8 mouse cellular contexts compared by ENCODE assay signal in the genomic region with DNA sequence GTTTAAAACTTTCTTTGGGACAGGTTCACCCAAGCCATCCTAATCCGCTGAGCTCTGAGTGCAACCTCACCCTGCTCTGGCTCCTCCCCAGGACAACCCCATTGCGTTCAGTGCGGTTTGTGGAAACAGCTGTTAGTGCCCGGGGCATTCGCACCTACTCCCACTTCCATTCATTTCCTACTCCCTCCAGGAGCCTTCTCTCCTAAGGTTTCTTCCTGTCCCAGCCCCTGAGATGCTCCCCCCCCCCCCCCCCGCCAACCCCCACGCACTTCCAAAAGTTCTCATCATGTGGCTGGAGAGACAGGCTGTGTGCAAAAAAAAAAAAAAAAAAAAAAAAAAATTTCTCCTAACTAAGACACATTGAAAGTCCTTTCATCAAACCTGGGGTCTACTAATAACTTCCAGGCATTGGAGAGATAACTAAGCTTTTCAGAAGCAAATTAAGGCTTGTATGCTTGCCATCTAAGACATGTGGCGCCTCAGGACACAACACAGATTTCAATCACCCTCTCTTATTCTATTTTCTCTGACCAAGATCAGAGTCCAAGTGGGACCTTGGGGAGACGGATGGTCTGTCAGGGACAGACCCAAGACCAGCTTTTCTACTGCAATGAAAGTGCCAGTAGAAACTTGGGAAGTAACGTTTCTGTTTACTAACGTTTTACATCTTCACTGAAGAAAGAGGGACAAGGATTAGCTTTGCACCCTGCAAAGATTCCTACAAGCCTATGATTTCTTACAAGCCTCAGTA. TPM values are rescaled to one million over a fixed set of nuclear protein-coding genes. Genes with fewer than 3 reads are reported as not detected.
A peak's percentile ranks its signal among the peaks of the same experiment; 100 is the strongest.
DNase-seq lines count a peak whose midpoint lies in the region; ATAC-seq and TF ChIP-seq lines count a peak whose summit lies in the region.

No protein-coding gene starts in this region.

- H3K4me2 ChIP-seq in limb, embryonic 13.5 days (replicated peaks) = peak overlapping the region; percentile 61
- peak overlapping the region; percentile 62 for H3K4me2 ChIP-seq in stomach, embryonic 15.5 days

- intact Hi-C loops in left cerebral cortex, postnatal 10 days (cut with DNase I) = no loop called here

- no peak for TF ChIP-seq POLR2A in spleen, adult 2 months (IDR thresholded peaks at IDR 0.05; ENCODE audit: low read depth, low read length)

- peak overlapping the region; percentile 100 for H3K4me3 ChIP-seq in spleen, adult 2 months (ENCODE audit: extremely low read depth, insufficient read depth, insufficient read length)
- H3K4me3 ChIP-seq in limb, embryonic 13.5 days = peak overlapping the region; percentile 70
- peak overlapping the region; percentile 85 for H3K4me3 ChIP-seq in stomach, embryonic 15.5 days (replicated peaks)

- TF ChIP-seq CTCF in spleen, adult 2 months (IDR thresholded peaks at IDR 0.05; ENCODE audit: extremely low read depth, insufficient read depth, insufficient read length, insufficient replicate concordance) = no peak

- H3K4me1 ChIP-seq in spleen, adult 2 months (ENCODE audit: control insufficient read depth, insufficient read depth, insufficient read length) = no peaks in the 10 kb centered on the region; the same call in 1 of the 2 replicates
- peaks cover 3% of the 10 kb centered on the region for H3K4me1 ChIP-seq in limb, embryonic 13.5 days
- H3K4me1 ChIP-seq in stomach, embryonic 15.5 days = no peaks in the 10 kb centered on the region

- 33% methylated on average over 11 of the region's 11 CpGs for WGBS in spleen, adult 2 months
- WGBS in limb, embryonic 13.5 days = 19% methylated on average over 11 of the region's 11 CpGs
- WGBS in stomach, embryonic 15.5 days = 29% methylated on average over 10 of the region's 11 CpGs

- ATAC-seq in limb, embryonic 13.5 days (ENCODE audit: low FRiP score, low read depth) = no peak
- ATAC-seq in stomach, embryonic 15.5 days (ENCODE audit: insufficient read depth, low FRiP score, low read depth) = no peak
- ATAC-seq in activated CD4-positive, CD25-positive, alpha-beta regulatory T cell, adult 4 months = no peak

- no peaks in the 10 kb centered on the region for H3K9me3 ChIP-seq in limb, embryonic 13.5 days
- H3K9me3 ChIP-seq in stomach, embryonic 15.5 days = no peaks in the 10 kb centered on the region

- no peak overlapping the region for H3K27ac ChIP-seq in spleen, adult 2 months (ENCODE audit: insufficient read depth, low read length)
- H3K27ac ChIP-seq in limb, embryonic 13.5 days = no peak overlapping the region
- H3K27ac ChIP-seq in stomach, embryonic 15.5 days = no peak overlapping the region

- no peaks in the 10 kb centered on the region for H3K36me3 ChIP-seq in spleen, adult 2 months (ENCODE audit: control insufficient read depth, insufficient read depth, low read length)
- H3K36me3 ChIP-seq in limb, embryonic 13.5 days = peaks cover 16% of the 10 kb centered on the region
- no peaks in the 10 kb centered on the region for H3K36me3 ChIP-seq in stomach, embryonic 15.5 days

- peak; percentile 10 for DNase-seq in adrenal gland, adult 2 months
- DNase-seq in adrenal gland, postnatal 10 days = no peak
- DNase-seq in spleen, adult 2 months (ENCODE audit: low read depth in 1 of 2, low spot score in 2 of 2) = no peak
- DNase-seq in spleen, postnatal 4 days (ENCODE audit: low spot score in 2 of 2) = no peak
- DNase-seq in left cerebral cortex, postnatal 10 days (ENCODE audit: extremely low spot score in 1 of 2, low spot score in 2 of 2) = no peak

- H3K9ac ChIP-seq in limb, embryonic 13.5 days = no peak overlapping the region
- H3K9ac ChIP-seq in stomach, embryonic 15.5 days = no peak overlapping the region

- H3K27me3 ChIP-seq in spleen, adult 2 months (ENCODE audit: control insufficient read depth, insufficient read depth, low read length) = no peaks in the 10 kb centered on the region
- no peaks in the 10 kb centered on the region for H3K27me3 ChIP-seq in limb, embryonic 13.5 days
- no peaks in the 10 kb centered on the region for H3K27me3 ChIP-seq in stomach, embryonic 15.5 days (replicated peaks)

RNA-seq across cellular contexts. Expression of gene Cep72, which starts 0.5 kb away (rescaled TPM):
- total RNA-seq in adrenal gland, adult 2 months (2021) = 1 to 10 TPM; 4.2 to 4.5 TPM
- 1.1 and 1.4 TPM in 2 replicates for polyA plus RNA-seq in adrenal gland, adult 2 months (2012; rRNA removed)
- total RNA-seq in adrenal gland, postnatal 10 days (2021) = 1 to 10 TPM; 3.7 to 5.1 TPM
- polyA plus RNA-seq in spleen, adult 2 months (2012; rRNA removed) = 2.4 and 3.7 TPM in 2 replicates
- 15.3 and 16.1 TPM in 2 replicates for polyA plus RNA-seq in limb, embryonic 13.5 days (2015; fragmentation: Nextera tagmentation; extraction: Ambion mirVana)
- 11.1 and 11.2 TPM in 2 replicates for polyA plus RNA-seq in stomach, embryonic 15.5 days (2015; fragmentation: Nextera tagmentation; extraction: Ambion mirVana)
- 1 to 10 TPM; 5.0 to 9.5 TPM for polyA plus RNA-seq in activated CD4-positive, CD25-positive, alpha-beta regulatory T cell, adult 4 months (2017; shearing (Covaris generic))
- 1 to 10 TPM; 1.7 to 2.3 TPM for total RNA-seq in left cerebral cortex, postnatal 10 days (2021)

RNA-seq across cellular contexts. Expression of gene Tppp, which starts 53.3 kb away (rescaled TPM):
- 10 to 100 TPM in 1 of 2 experiments, 1 to 10 TPM in 1; 9.3 to 15.7 TPM for total RNA-seq in adrenal gland, adult 2 months (2021)
- polyA plus RNA-seq in adrenal gland, adult 2 months (2012; rRNA removed) = 2.9 and 4.9 TPM in 2 replicates
- 10 to 100 TPM in 1 of 2 experiments, 1 to 10 TPM in 1; 8.3 to 13.4 TPM for total RNA-seq in adrenal gland, postnatal 10 days (2021)
- 1.4 and 2.2 TPM in 2 replicates for polyA plus RNA-seq in spleen, adult 2 months (2012; rRNA removed)
- polyA plus RNA-seq in limb, embryonic 13.5 days (2015; fragmentation: Nextera tagmentation; extraction: Ambion mirVana) = 0.59 and 0.87 TPM in 2 replicates
- polyA plus RNA-seq in stomach, embryonic 15.5 days (2015; fragmentation: Nextera tagmentation; extraction: Ambion mirVana) = 2.1 and 2.8 TPM in 2 replicates
- under 1 TPM; 0.24 to 0.73 TPM for polyA plus RNA-seq in activated CD4-positive, CD25-positive, alpha-beta regulatory T cell, adult 4 months (2017; shearing (Covaris generic))
- 100 to 1,000 TPM; 123 to 126 TPM for total RNA-seq in left cerebral cortex, postnatal 10 days (2021)

RNA-seq across cellular contexts. Expression of gene Slc9a3, which starts 58.7 kb away (rescaled TPM):
- under 1 TPM; 0.35 to 0.55 TPM for total RNA-seq in adrenal gland, adult 2 months (2021)
- polyA plus RNA-seq in adrenal gland, adult 2 months (2012; rRNA removed) = 0.03 and 0.10 TPM in 2 replicates
- total RNA-seq in adrenal gland, postnatal 10 days (2021) = under 1 TPM in 1 of 2 experiments, not detected in 1; 0.12 TPM
- 0.01 TPM in 1 of 2 replicates, not detected in the other for polyA plus RNA-seq in spleen, adult 2 months (2012; rRNA removed)
- not detected in 2 replicates for polyA plus RNA-seq in limb, embryonic 13.5 days (2015; fragmentation: Nextera tagmentation; extraction: Ambion mirVana)
- 0.55 and 1.1 TPM in 2 replicates for polyA plus RNA-seq in stomach, embryonic 15.5 days (2015; fragmentation: Nextera tagmentation; extraction: Ambion mirVana)
- polyA plus RNA-seq in activated CD4-positive, CD25-positive, alpha-beta regulatory T cell, adult 4 months (2017; shearing (Covaris generic)) = not detected
- total RNA-seq in left cerebral cortex, postnatal 10 days (2021) = 1 to 10 TPM in 1 of 2 experiments, under 1 TPM in 1; 0.73 to 1.2 TPM
